Comparison of ENCODE assay signal across 9 mouse cellular contexts in genomic region chr17:83352456-83352855, GRCm38 (mm10). TPM values are rescaled to one million over a fixed set of nuclear protein-coding genes. Genes with fewer than 3 reads are reported as not detected.
DNase-seq lines count a peak whose midpoint lies in the region; ATAC-seq and TF ChIP-seq lines count a peak whose summit lies in the region.
"Had no signal": no experiment of that assay in that cellular context is flagged by ENCODE, and none has a peak within 500 bp of the region (broad histone marks: within the 10 kb centered on the region; RNA-seq: fewer than 3 reads in every experiment).

No protein-coding gene starts in this region.

- H3K4me2 ChIP-seq in heart, embryonic 14.5 days (ENCODE audit: low read length) = peak overlapping the region; percentile 79
- H3K4me2 ChIP-seq in hindbrain, embryonic 11.5 days (replicated peaks; ENCODE audit: low read depth, low read length) = peak overlapping the region; percentile 28; the same call in 1 of the 2 replicates

- TF ChIP-seq CTCF in MEL (IDR thresholded peaks at IDR 0.05 in 2 of 3, conservative IDR thresholded peaks at IDR 0.05 in 1 of 3; ENCODE audit: control insufficient read depth in 1 of 3, insufficient read depth in 1 of 3, low read depth in 2 of 3, low read length in 3 of 3, poor library complexity in 1 of 3, severe bottlenecking in 1 of 3) = no peak

- no peak overlapping the region for H3K27ac ChIP-seq in heart, embryonic 14.5 days (replicated peaks in 1 of 2; ENCODE audit: control insufficient read depth in 1 of 2, insufficient read depth in 1 of 2, low read depth in 2 of 2, low read length in 2 of 2)
- no peak overlapping the region for H3K27ac ChIP-seq in MEL (ENCODE audit: control insufficient read depth, low read depth, low read length)
- H3K27ac ChIP-seq in hindbrain, embryonic 11.5 days (ENCODE audit: low read depth, low read length) = no peak overlapping the region
- no peak overlapping the region for H3K27ac ChIP-seq in macrophage

- no peaks in the 10 kb centered on the region for H3K36me3 ChIP-seq in heart, embryonic 14.5 days (ENCODE audit: control insufficient read depth, insufficient read depth, low read length)
- H3K36me3 ChIP-seq in MEL (ENCODE audit: control insufficient read depth in 1 of 2, insufficient read depth in 2 of 2, low read length in 2 of 2) = peaks cover 0 to 28% of the 10 kb centered on the region in 2 experiments; a peak in 2 of 4 replicates
- no peaks in the 10 kb centered on the region for H3K36me3 ChIP-seq in hindbrain, embryonic 11.5 days (ENCODE audit: control insufficient read depth, insufficient read depth, low read length)
- H3K36me3 ChIP-seq in macrophage (ENCODE audit: inconsistent target) = no peaks in the 10 kb centered on the region

- peaks cover 0 to 24% of the 10 kb centered on the region in 2 experiments; a peak in 3 of 4 replicates for H3K4me1 ChIP-seq in heart, embryonic 14.5 days (ENCODE audit: control insufficient read depth in 2 of 2, insufficient read depth in 2 of 2, low read length in 2 of 2)
- H3K4me1 ChIP-seq in MEL (ENCODE audit: control insufficient read depth in 1 of 2, insufficient read depth in 2 of 2, low read length in 2 of 2) = peaks cover 11 to 14% of the 10 kb centered on the region in 2 experiments; a peak in 3 of 4 replicates
- no peaks in the 10 kb centered on the region for H3K4me1 ChIP-seq in hindbrain, embryonic 11.5 days (replicated peaks; ENCODE audit: control insufficient read depth, insufficient read depth, low read length)

- ATAC-seq in heart, embryonic 14.5 days (ENCODE audit: insufficient number of reproducible peaks, insufficient read depth, low FRiP score, low read depth) = no peak
- no peak for ATAC-seq in hindbrain, embryonic 11.5 days (ENCODE audit: low FRiP score)
- ATAC-seq in granulocyte monocyte progenitor cell, adult 5-6 weeks (replicated peaks; ENCODE audit: poor library complexity, severe bottlenecking) = no peak

- peak overlapping the region in 1 of 2 experiments; percentile 75; a peak in 3 of 4 replicates for H3K4me3 ChIP-seq in heart, embryonic 14.5 days (ENCODE audit: control insufficient read depth in 1 of 2, insufficient read depth in 1 of 2, low read depth in 1 of 2, low read length in 2 of 2)
- H3K4me3 ChIP-seq in MEL (ENCODE audit: control insufficient read depth in 1 of 2, insufficient read depth in 1 of 2, low read depth in 2 of 2, low read length in 2 of 2) = peak overlapping the region; percentile 8 to 18; a peak in 1 of 4 replicates
- H3K4me3 ChIP-seq in hindbrain, embryonic 11.5 days (ENCODE audit: low read depth, low read length) = no peak overlapping the region; the same call in 1 of the 2 replicates
- peak overlapping the region; percentile 61 for H3K4me3 ChIP-seq in macrophage (ENCODE audit: inconsistent target)

- H3K27me3 ChIP-seq in heart, embryonic 14.5 days (ENCODE audit: control insufficient read depth, insufficient read depth, low read length) = no peaks in the 10 kb centered on the region
- no peaks in the 10 kb centered on the region for H3K27me3 ChIP-seq in MEL (ENCODE audit: control insufficient read depth in 1 of 2, insufficient read depth in 2 of 2, low read length in 2 of 2)
- H3K27me3 ChIP-seq in hindbrain, embryonic 11.5 days (ENCODE audit: control insufficient read depth, insufficient read depth, low read length) = no peaks in the 10 kb centered on the region

- H3K79me2 ChIP-seq in MEL (ENCODE audit: control insufficient read depth, insufficient read depth, low read length, poor library complexity) = peaks cover 32% of the 10 kb centered on the region
- peaks cover 62% of the 10 kb centered on the region for H3K79me2 ChIP-seq in macrophage (ENCODE audit: inconsistent target)

- H3K9me3 ChIP-seq in heart, embryonic 14.5 days (ENCODE audit: control insufficient read depth, low read length) = no peaks in the 10 kb centered on the region
- no peaks in the 10 kb centered on the region for H3K9me3 ChIP-seq in MEL (replicated peaks; ENCODE audit: insufficient read depth, low read length)
- H3K9me3 ChIP-seq in hindbrain, embryonic 11.5 days (ENCODE audit: control insufficient read depth, low read length) = no peaks in the 10 kb centered on the region

- TF ChIP-seq POLR2A in MEL (IDR thresholded peaks at IDR 0.05; ENCODE audit: control insufficient read depth in 1 of 2, insufficient read depth in 1 of 2, low read depth in 1 of 2, low read length in 2 of 2, poor library complexity in 1 of 2) = no peak

- DNase-seq in heart, adult 18-20 months = no peak
- DNase-seq in MEL (ENCODE audit: low read depth, low spot score) = peak; percentile 31
- DNase-seq in hindbrain, embryonic 11.5 days (ENCODE audit: low spot score) = peak; percentile 10
- no peak for DNase-seq in right cerebral cortex, postnatal 10 days (ENCODE audit: low spot score in 2 of 2)
- no peak for DNase-seq in gastrocnemius, adult 18-20 months (ENCODE audit: low spot score)
- DNase-seq: layer of hippocampus, adult 9-11 months had no signal

- no peak for TF ChIP-seq EP300 in MEL (IDR thresholded peaks at IDR 0.05; ENCODE audit: low read depth in 1 of 2, low read length in 2 of 2)

- TF ChIP-seq RAD21 in MEL (IDR thresholded peaks at IDR 0.05; ENCODE audit: low read depth, low read length) = no peak

- 21% methylated on average over 2 of the region's 2 CpGs for WGBS in heart, embryonic 14.5 days
- 9% methylated on average over 2 of the region's 2 CpGs for WGBS in hindbrain, embryonic 11.5 days
- 23% methylated on average over 2 of the region's 2 CpGs for WGBS in macrophage (ENCODE audit: missing documents)

- H3K9ac ChIP-seq in heart, embryonic 14.5 days (ENCODE audit: low read length) = peak overlapping the region; percentile 94
- H3K9ac ChIP-seq in MEL (ENCODE audit: control insufficient read depth, low read depth, low read length, poor library complexity, severe bottlenecking) = peak overlapping the region; percentile 17; the same call in 1 of the 2 replicates
- no peak overlapping the region for H3K9ac ChIP-seq in hindbrain, embryonic 11.5 days (ENCODE audit: low read depth, low read length)

TF ChIP-seq in MEL, 35 proteins besides CTCF, POLR2A, EP300 and RAD21:
- TF ChIP-seq MYB (IDR thresholded peaks at IDR 0.05; ENCODE audit: low read depth, low read length) = no peak
- no peak for TF ChIP-seq NELFE (IDR thresholded peaks at IDR 0.05; ENCODE audit: low read depth, low read length)
- TF ChIP-seq MAX (IDR thresholded peaks at IDR 0.05; ENCODE audit: low read length) = no peak
- TF ChIP-seq TBP (IDR thresholded peaks at IDR 0.05; ENCODE audit: low read depth, low read length) = no peak
- TF ChIP-seq MEF2A (IDR thresholded peaks at IDR 0.05; ENCODE audit: extremely low read depth, insufficient replicate concordance, low read depth, low read length, poor library complexity, severe bottlenecking) = no peak

RNA-seq across cellular contexts. Expression of gene Eml4, which starts 1.7 kb away (rescaled TPM):
- polyA plus RNA-seq in heart, embryonic 14.5 days (2014; fragmentation: Nextera tagmentation; extraction: Ambion mirVana) = 16.9 and 20.7 TPM in 2 replicates
- total RNA-seq in heart, adult 18-20 months (2021) = 1 to 10 TPM; 4.3 to 4.4 TPM
- total RNA-seq in MEL (2012; rRNA removed) = 25.6 and 30.7 TPM in 2 replicates
- polyA plus RNA-seq in MEL (2012; ENCODE audit: insufficient read depth in 1 of 2, insufficient read length in 2 of 2, low read depth in 1 of 2, low replicate concordance in 2 of 2, missing spikeins in 1 of 2) = 10 to 100 TPM in 1 of 2 experiments, not detected in 1; 42.4 TPM
- 47.1 and 49.0 TPM in 2 replicates for polyA plus RNA-seq in hindbrain, embryonic 11.5 days (2014; fragmentation: Nextera tagmentation; extraction: Ambion mirVana)
- 10 to 100 TPM; 25.9 to 51.5 (median 42.5) TPM for total RNA-seq in macrophage (2018; cell fraction: chromatin; rRNA removed)
- 10 to 100 TPM in 24 of 26 experiments, 1 to 10 TPM in 2; 9.3 to 18.3 (median 12.9) TPM for total RNA-seq in macrophage (2018; cell fraction: cytosol; rRNA removed)
- total RNA-seq in macrophage (2018; cell fraction: nucleus; rRNA removed) = 10 to 100 TPM; 18.2 to 45.5 (median 30.2) TPM
- polyA plus RNA-seq in macrophage (2018) = 12.7 to 14.7 TPM (median 12.8 TPM) in 3 replicates
- 1 to 10 TPM; 1.8 to 2.1 TPM for total RNA-seq in gastrocnemius, adult 18-20 months (2021)
- total RNA-seq in granulocyte monocyte progenitor cell, adult 5-6 weeks (2014; fragmentation: Nextera tagmentation) = 33.7 and 42.4 TPM in 2 replicates
- total RNA-seq in granulocyte monocyte progenitor cell, adult 5-6 weeks (2017) = 82.3 and 87.2 TPM in 2 replicates

Comparison
In these comparisons a context has a peak if more than half of its experiments do, and no peak if none do; other contexts are left out.
1. DNase-seq: peak in MEL (single experiment) and hindbrain, embryonic 11.5 days (single experiment); none in heart, adult 18-20 months (0 of 2), right cerebral cortex, postnatal 10 days (0 of 2) and gastrocnemius, adult 18-20 months (single experiment).